Mouse (Mus musculus): ENCODE results near the gene Gys1. TPM values are rescaled to one million over a fixed set of nuclear protein-coding genes. Genes with fewer than 3 reads are reported as not detected.

The Gys1 gene
- total RNA-seq, 4 experiments from 2014 or later, result 14.7 to 16.4 (median 15.1) TPM

Small RNAs within 50 kb of the gene (microRNA-seq; reads per million reads assigned to microRNA genes)
- 0 reads per million in 2 experiments for gene Gm22133

Other genes starting within 250 kb of the Gys1 start
- 1 to 10 TPM; 4.3 to 6.4 (median 5.4) TPM for gene Ccdc155, start 230.0 kb upstream of the Gys1 start, total RNA-seq (2022)
- gene Dkkl1, start 222.7 kb upstream of the Gys1 start, total RNA-seq (2022), result 10 to 100 TPM; 23.1 to 31.5 (median 26.8) TPM
- 1 to 10 TPM; 2.0 to 5.1 (median 3.0) TPM for gene Tead2, start 219.1 kb upstream of the Gys1 start, total RNA-seq (2022)
- 10 to 100 TPM in 2 of 4 experiments, 1 to 10 TPM in 2; 5.0 to 18.9 (median 11.9) TPM for gene Cd37, start 195.7 kb upstream of the Gys1 start, total RNA-seq (2022)
- gene Slc6a16, start 193.8 kb upstream of the Gys1 start, total RNA-seq (2022), result 1 to 10 TPM; 1.6 to 2.6 (median 2.1) TPM
- under 1 TPM in 3 of 4 experiments, not detected in 1; 0.19 to 0.55 (median 0.34) TPM for gene Slc6a21, start 157.3 kb upstream of the Gys1 start, total RNA-seq (2022)
- 10 to 100 TPM; 23.9 to 27.8 (median 25.1) TPM for gene Trpm4, start 101.1 kb upstream of the Gys1 start, total RNA-seq (2022)
- gene Hrc, start 99.6 kb upstream of the Gys1 start, total RNA-seq (2022), result 1 to 10 TPM in 1 of 4 experiments, under 1 TPM in 3; 0.26 to 1.1 (median 0.78) TPM
- 100 to 1,000 TPM; 137 to 162 (median 150) TPM for gene Ppfia3, start 67.8 kb upstream of the Gys1 start, total RNA-seq (2022)
- gene Lin7b, start 64.3 kb upstream of the Gys1 start, total RNA-seq (2022), result 100 to 1,000 TPM; 139 to 172 (median 159) TPM
- gene Snrnp70, start 39.1 kb upstream of the Gys1 start, total RNA-seq (2022), result 100 to 1,000 TPM; 295 to 398 (median 356) TPM
- under 1 TPM in 1 of 4 experiments, not detected in 3; 0.14 TPM for gene Kcna7, start 29.2 kb upstream of the Gys1 start, total RNA-seq (2022)
- gene Ntf5, start 21.1 kb upstream of the Gys1 start, total RNA-seq (2022), result under 1 TPM in 2 of 4 experiments, not detected in 2; 0.36 to 0.39 TPM
- not detected for gene Lhb, start 14.0 kb upstream of the Gys1 start, total RNA-seq (2022)
- 10 to 100 TPM; 30.0 to 37.5 (median 32.0) TPM for gene Ruvbl2, start 3.3 kb downstream of the Gys1 start, total RNA-seq (2022)
- 100 to 1,000 TPM; 206 to 283 (median 229) TPM for gene Ftl1, start 25.0 kb downstream of the Gys1 start, total RNA-seq (2022)
- gene Bax, start 32.1 kb downstream of the Gys1 start, total RNA-seq (2022), result 10 to 100 TPM; 57.8 to 78.7 (median 67.0) TPM
- gene Tulp2, start 47.0 kb downstream of the Gys1 start, total RNA-seq (2022), result not detected
- 1 to 10 TPM in 3 of 4 experiments, not detected in 1; 1.9 to 3.2 (median 2.9) TPM for gene Gm45808, start 52.0 kb downstream of the Gys1 start, total RNA-seq (2022)
- 1 to 10 TPM; 5.9 to 7.0 (median 6.3) TPM for gene Dhdh, start 54.0 kb downstream of the Gys1 start, total RNA-seq (2022)
- gene Nucb1, start 75.6 kb downstream of the Gys1 start, total RNA-seq (2022), result 100 to 1,000 TPM in 3 of 4 experiments, 10 to 100 TPM in 1; 97.8 to 121 (median 110) TPM
- gene Ppp1r15a, start 91.4 kb downstream of the Gys1 start, total RNA-seq (2022), result 10 to 100 TPM; 16.0 to 27.0 (median 22.4) TPM
- gene Plekha4, start 91.5 kb downstream of the Gys1 start, total RNA-seq (2022), result 1 to 10 TPM; 3.0 to 5.1 (median 4.0) TPM
- 1 to 10 TPM in 2 of 4 experiments, under 1 TPM in 1, not detected in 1; 0.72 to 2.6 (median 1.2) TPM for gene Hsd17b14, start 120.0 kb downstream of the Gys1 start, total RNA-seq (2022)
- gene Bcat2, start 135.3 kb downstream of the Gys1 start, total RNA-seq (2022), result 10 to 100 TPM; 19.3 to 21.1 (median 19.9) TPM
- gene Fgf21, start 180.6 kb downstream of the Gys1 start, total RNA-seq (2022), result not detected
- gene Fut1, start 182.4 kb downstream of the Gys1 start, total RNA-seq (2022), result under 1 TPM in 1 of 4 experiments, not detected in 3; 0.21 TPM
- gene Izumo1, start 187.0 kb downstream of the Gys1 start, total RNA-seq (2022), result not detected
- gene Rasip1, start 192.6 kb downstream of the Gys1 start, total RNA-seq (2022), result 1 to 10 TPM; 5.9 to 7.6 (median 6.6) TPM
- 1 to 10 TPM; 3.5 to 6.0 (median 5.6) TPM for gene Mamstr, start 205.1 kb downstream of the Gys1 start, total RNA-seq (2022)
- gene Fut2, start 231.6 kb downstream of the Gys1 start, total RNA-seq (2022), result under 1 TPM in 1 of 4 experiments, not detected in 3; 0.59 TPM
- 1 to 10 TPM; 7.6 to 8.7 (median 8.2) TPM for gene Ntn5, start 249.2 kb downstream of the Gys1 start, total RNA-seq (2022)